Comparison of ENCODE assay signal across 9 mouse cellular contexts in genomic region chr11:94073283-94073682, GRCm38 (mm10).
A peak's percentile ranks its signal among the peaks of the same experiment; 100 is the strongest.
DNase-seq lines count a peak whose midpoint lies in the region; ATAC-seq lines count a peak whose summit lies in the region.
"Had no signal": no experiment of that assay in that cellular context is flagged by ENCODE, and none has a peak within 500 bp of the region (broad histone marks: within the 10 kb centered on the region; RNA-seq: fewer than 3 reads in every experiment).

No protein-coding gene starts in this region.

- peak; percentile 10 for DNase-seq in adrenal gland, adult 2 months
- no peak for DNase-seq in adrenal gland, adult 18-20 months (ENCODE audit: low spot score in 2 of 2)
- peak; percentile 26 for DNase-seq in kidney, adult 9 months
- no peak for DNase-seq in kidney, adult 8-10 months
- DNase-seq in c-Kit-positive CD71-positive TER-119-positive erythroid progenitor cells, embryonic 14.5 days (ENCODE audit: low spot score), result peak; percentile 6
- peak; percentile 18 for DNase-seq in lung, postnatal 25 days (ENCODE audit: low spot score)
- DNase-seq in midbrain, embryonic 11.5 days (ENCODE audit: low spot score, missing footprints), result no peak
- no peak for DNase-seq in layer of hippocampus, adult 11-12 months (ENCODE audit: low spot score)

- H3K27me3 ChIP-seq in midbrain, embryonic 11.5 days (ENCODE audit: control insufficient read depth, insufficient read depth, low read length), result no peaks in the 10 kb centered on the region

- no peaks in the 10 kb centered on the region for H3K9me3 ChIP-seq in midbrain, embryonic 11.5 days (ENCODE audit: control insufficient read depth, low read length)

- no peaks in the 10 kb centered on the region for H3K4me1 ChIP-seq in midbrain, embryonic 11.5 days (ENCODE audit: control insufficient read depth, insufficient read depth, low read length)

- H3K27ac ChIP-seq in midbrain, embryonic 11.5 days (ENCODE audit: low read depth, low read length), result no peak overlapping the region

- H3K4me2 ChIP-seq in midbrain, embryonic 11.5 days, result no peak overlapping the region

- no peak for ATAC-seq in midbrain, embryonic 11.5 days (ENCODE audit: low FRiP score)
- ATAC-seq: hindbrain, embryonic 16.5 days had no signal

- peaks cover 17% of the 10 kb centered on the region; the same call in 1 of the 2 replicates for H3K36me3 ChIP-seq in midbrain, embryonic 11.5 days (ENCODE audit: control insufficient read depth, insufficient read depth, low read length)

- 90% methylated on average over 4 of the region's 4 CpGs for WGBS in midbrain, embryonic 11.5 days

- H3K4me3 ChIP-seq in midbrain, embryonic 11.5 days (ENCODE audit: low read depth, low read length), result no peak overlapping the region

- no peak overlapping the region for H3K9ac ChIP-seq in midbrain, embryonic 11.5 days (ENCODE audit: low read length)

Comparison
In these comparisons a context has a peak if more than half of its experiments do, and no peak if none do; other contexts are left out.
1. DNase-seq: peak in adrenal gland, adult 2 months (single experiment), kidney, adult 9 months (single experiment), c-Kit-positive CD71-positive TER-119-positive erythroid progenitor cells, embryonic 14.5 days (single experiment) and lung, postnatal 25 days (single experiment); none in adrenal gland, adult 18-20 months (0 of 2), kidney, adult 8-10 months (0 of 2), midbrain, embryonic 11.5 days (single experiment) and layer of hippocampus, adult 11-12 months (single experiment).